Mouse (Mus musculus): ENCODE data around the gene Itgae. TPM values are rescaled to one million over a fixed set of nuclear protein-coding genes. Genes with fewer than 3 reads are reported as not detected.

Itgae gene
- 1.3 TPM for polyA plus RNA-seq (2014; fragmentation: Illumina TruSeq; extraction: RNeasy Lipid Tissue Mini Kit (QIAGEN cat#74804); ENCODE audit: insufficient read depth, low read depth, low replicate concordance)

DNA sequence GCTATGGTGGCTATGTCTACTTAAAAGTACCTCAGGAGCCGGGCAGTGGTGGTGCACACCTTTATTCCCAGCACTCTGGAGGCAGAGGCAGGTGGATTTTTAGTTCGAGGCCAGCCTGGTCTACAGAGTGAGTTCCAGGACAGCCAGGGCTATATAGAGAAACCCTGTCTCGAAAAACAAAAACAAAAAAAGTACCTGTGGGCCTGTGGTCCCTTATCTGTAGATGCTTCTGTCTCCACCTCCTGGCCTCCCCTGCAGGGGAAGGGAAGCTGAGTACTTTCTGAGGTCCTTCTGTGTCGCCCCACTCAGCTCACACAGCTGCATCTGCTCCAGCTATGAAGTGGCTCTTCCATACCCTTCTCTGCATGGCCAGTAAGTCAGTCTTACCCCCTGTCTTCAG lies at the start of gene Itgae:
Gene Itgae, plus strand, starts transcription at position 301 of the 400 bp plus-strand sequence.

DNA sequence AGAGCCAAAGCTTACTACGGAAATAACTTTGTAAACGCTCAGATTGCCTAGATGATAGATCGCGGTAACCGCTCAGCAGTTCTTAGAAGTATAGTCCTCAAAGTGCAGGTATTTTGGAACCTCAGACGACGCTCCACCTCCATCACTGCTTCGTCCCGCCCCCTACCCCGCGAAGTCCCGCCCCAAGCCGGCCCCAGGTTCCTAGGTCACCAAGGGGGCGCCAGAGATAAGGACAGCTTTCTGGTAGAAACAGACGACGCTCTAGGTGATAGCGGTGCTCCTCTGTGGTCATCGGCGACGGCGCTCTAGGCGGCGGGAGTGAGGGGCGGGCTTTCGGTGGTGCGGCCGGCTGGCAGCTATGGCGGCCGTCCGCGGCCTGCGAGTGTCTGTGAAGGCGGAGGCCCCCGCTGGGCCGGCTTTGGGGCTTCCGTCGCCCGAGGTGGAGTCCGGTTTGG lies 42.8 kb upstream of the Itgae start, which contains the start of gene Ncbp3:
Gene Ncbp3, plus strand, starts transcription at position 242 of the 455 bp plus-strand sequence.

DNA sequence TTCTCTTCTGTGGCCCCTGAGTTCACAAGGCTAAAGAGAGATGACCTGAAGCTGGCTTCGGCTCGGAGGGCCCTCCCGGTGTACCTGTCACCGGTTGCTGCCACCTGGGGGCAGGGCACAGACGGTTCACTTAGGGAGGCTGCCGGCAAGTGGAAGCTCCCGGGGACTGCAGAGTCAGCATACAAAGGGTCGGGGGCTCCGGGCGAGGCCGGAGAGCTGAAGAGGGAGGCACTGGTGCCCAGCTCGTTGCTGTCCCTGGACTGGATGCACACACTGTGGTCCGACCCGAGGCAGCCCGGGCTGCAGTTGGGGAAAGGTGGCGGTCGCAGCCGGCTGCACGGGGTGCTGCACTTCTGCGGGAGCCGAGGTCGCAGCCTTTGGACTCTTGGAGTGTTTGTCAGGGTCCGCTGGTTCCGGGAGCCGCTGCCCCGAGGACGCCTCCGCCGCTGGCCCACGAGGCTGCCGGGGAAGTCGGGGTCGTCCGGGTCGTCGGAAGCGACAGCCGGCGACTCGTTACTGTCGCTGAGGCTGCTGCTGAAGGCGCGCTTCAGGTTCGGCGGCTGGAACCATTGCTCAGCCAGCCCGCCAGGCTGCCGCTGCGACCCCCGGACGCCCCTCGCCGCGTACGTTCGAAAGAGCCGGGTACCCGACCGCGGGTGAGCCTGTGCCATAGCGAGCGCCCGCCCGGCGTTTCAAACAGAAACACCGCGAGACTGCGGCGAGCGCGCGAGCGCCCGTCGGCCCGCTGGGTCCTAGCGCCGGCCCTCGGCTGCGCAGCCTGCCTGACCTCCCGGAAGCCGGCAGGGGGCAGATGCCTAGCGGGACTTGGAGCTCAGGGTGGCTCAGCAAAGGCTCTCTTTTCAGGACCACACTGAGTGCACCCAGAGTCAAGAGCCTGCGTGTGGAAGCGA lies 47.5 kb downstream of the Itgae start, which contains the start of gene Haspin:
Gene Haspin, minus strand, starts transcription at position 704 of the 911 bp plus-strand sequence.

DNA sequence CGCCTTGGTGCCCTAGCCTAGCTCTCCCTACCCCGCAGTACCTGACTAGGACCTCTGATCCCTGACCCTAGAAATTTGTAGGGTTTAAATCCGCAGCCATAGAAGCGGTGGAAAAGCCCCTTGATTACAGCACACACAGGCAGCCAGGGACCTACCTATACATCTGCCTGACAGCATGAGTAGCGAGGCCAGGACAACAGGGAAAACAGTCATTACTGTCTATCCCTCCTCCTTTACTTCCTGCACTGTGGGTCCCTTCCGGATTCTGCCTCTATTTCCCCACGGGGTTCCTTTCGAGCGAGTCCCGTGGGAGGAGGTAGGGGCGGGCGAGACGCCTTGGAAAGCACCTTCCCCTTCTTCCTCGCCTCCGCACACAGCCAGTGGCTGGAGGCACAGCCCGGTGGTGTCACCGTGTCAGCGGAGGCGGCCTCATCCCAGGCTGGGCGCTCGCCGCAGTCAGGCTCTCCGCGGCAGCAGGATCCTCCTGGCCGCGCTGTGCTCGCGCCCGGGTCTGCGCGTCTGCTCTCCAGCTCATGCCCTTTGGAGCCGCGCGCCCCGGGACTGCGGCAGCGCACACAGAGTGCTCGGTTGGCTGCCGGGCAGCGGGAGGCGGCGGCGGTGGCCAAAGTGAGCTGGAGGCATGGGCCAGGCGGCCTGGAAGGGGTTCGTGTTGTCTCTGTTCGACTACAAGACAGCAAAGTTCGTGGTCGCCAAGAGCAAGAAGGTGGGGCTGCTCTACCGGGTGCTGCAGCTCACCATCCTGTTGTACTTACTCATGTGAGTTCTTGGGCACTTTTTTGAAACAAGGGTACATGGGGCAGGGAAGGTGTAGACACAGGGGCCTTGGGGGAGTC lies 69.8 kb downstream of the Itgae start, which contains the start of gene P2rx5:
Gene P2rx5, plus strand, starts transcription at position 465 of the 854 bp plus-strand sequence.

GRCm38 (mm10) chr11:73176608-73177508 lies 86.5 kb downstream of the Itgae start, which contains the start of the genes Emc6 and Tax1bp3:
TSS of gene Emc6 (minus strand) at chr11:73177037.
TSS of gene Tax1bp3 (plus strand) at chr11:73177083.

Other genes with a start within 250 kb of the Itgae start
- 58.2 TPM for gene Atp2a3, start 129.4 kb upstream of the Itgae start, polyA plus RNA-seq (2014; fragmentation: Illumina TruSeq; extraction: RNeasy Lipid Tissue Mini Kit (QIAGEN cat#74804); ENCODE audit: insufficient read depth, low read depth, low replicate concordance)
- 2.5 TPM for gene P2rx1, start 91.5 kb upstream of the Itgae start, polyA plus RNA-seq (2014; fragmentation: Illumina TruSeq; extraction: RNeasy Lipid Tissue Mini Kit (QIAGEN cat#74804); ENCODE audit: insufficient read depth, low read depth, low replicate concordance)
- gene Camkk1, start 71.6 kb upstream of the Itgae start, polyA plus RNA-seq (2014; fragmentation: Illumina TruSeq; extraction: RNeasy Lipid Tissue Mini Kit (QIAGEN cat#74804); ENCODE audit: insufficient read depth, low read depth, low replicate concordance): 4.1 TPM
- 3.0 TPM for gene Ncbp3, start 42.8 kb upstream of the Itgae start, polyA plus RNA-seq (2014; fragmentation: Illumina TruSeq; extraction: RNeasy Lipid Tissue Mini Kit (QIAGEN cat#74804); ENCODE audit: insufficient read depth, low read depth, low replicate concordance)
- 0.49 TPM for gene Haspin, start 47.7 kb downstream of the Itgae start, polyA plus RNA-seq (2014; fragmentation: Illumina TruSeq; extraction: RNeasy Lipid Tissue Mini Kit (QIAGEN cat#74804); ENCODE audit: insufficient read depth, low read depth, low replicate concordance)
- gene P2rx5, start 69.8 kb downstream of the Itgae start, polyA plus RNA-seq (2014; fragmentation: Illumina TruSeq; extraction: RNeasy Lipid Tissue Mini Kit (QIAGEN cat#74804); ENCODE audit: insufficient read depth, low read depth, low replicate concordance): 3.9 TPM
- gene Emc6, start 86.5 kb downstream of the Itgae start, polyA plus RNA-seq (2014; fragmentation: Illumina TruSeq; extraction: RNeasy Lipid Tissue Mini Kit (QIAGEN cat#74804); ENCODE audit: insufficient read depth, low read depth, low replicate concordance): 70.2 TPM
- gene Tax1bp3, start 86.5 kb downstream of the Itgae start, polyA plus RNA-seq (2014; fragmentation: Illumina TruSeq; extraction: RNeasy Lipid Tissue Mini Kit (QIAGEN cat#74804); ENCODE audit: insufficient read depth, low read depth, low replicate concordance): 108 TPM
- gene Ctns, start 108.5 kb downstream of the Itgae start, polyA plus RNA-seq (2014; fragmentation: Illumina TruSeq; extraction: RNeasy Lipid Tissue Mini Kit (QIAGEN cat#74804); ENCODE audit: insufficient read depth, low read depth, low replicate concordance): 7.2 TPM
- gene Shpk, start 108.9 kb downstream of the Itgae start, polyA plus RNA-seq (2014; fragmentation: Illumina TruSeq; extraction: RNeasy Lipid Tissue Mini Kit (QIAGEN cat#74804); ENCODE audit: insufficient read depth, low read depth, low replicate concordance): 2.0 TPM
- 0.17 TPM for gene Trpv1, start 143.7 kb downstream of the Itgae start, polyA plus RNA-seq (2014; fragmentation: Illumina TruSeq; extraction: RNeasy Lipid Tissue Mini Kit (QIAGEN cat#74804); ENCODE audit: insufficient read depth, low read depth, low replicate concordance)
- gene Trpv3, start 176.8 kb downstream of the Itgae start, polyA plus RNA-seq (2014; fragmentation: Illumina TruSeq; extraction: RNeasy Lipid Tissue Mini Kit (QIAGEN cat#74804); ENCODE audit: insufficient read depth, low read depth, low replicate concordance): 0.03 TPM
- gene Aspa, start 239.0 kb downstream of the Itgae start, polyA plus RNA-seq (2014; fragmentation: Illumina TruSeq; extraction: RNeasy Lipid Tissue Mini Kit (QIAGEN cat#74804); ENCODE audit: insufficient read depth, low read depth, low replicate concordance): 6.8 TPM
- not detected for gene Gm49340, start 239.2 kb downstream of the Itgae start, polyA plus RNA-seq (2014; fragmentation: Illumina TruSeq; extraction: RNeasy Lipid Tissue Mini Kit (QIAGEN cat#74804); ENCODE audit: insufficient read depth, low read depth, low replicate concordance)
- 0.19 TPM for gene Spata22, start 239.2 kb downstream of the Itgae start, polyA plus RNA-seq (2014; fragmentation: Illumina TruSeq; extraction: RNeasy Lipid Tissue Mini Kit (QIAGEN cat#74804); ENCODE audit: insufficient read depth, low read depth, low replicate concordance)

Data from lung, adult 10 weeks (tissue).